Mouse (Mus musculus): ENCODE data around the gene Itm2b. TPM values are rescaled to one million over a fixed set of nuclear protein-coding genes. Genes with fewer than 3 reads are reported as not detected.

Itm2b gene
- 1,572 TPM for polyA plus RNA-seq (2014; fragmentation: Illumina TruSeq; extraction: RNeasy Lipid Tissue Mini Kit (QIAGEN cat#74804); ENCODE audit: low read depth, low replicate concordance)

DNA sequence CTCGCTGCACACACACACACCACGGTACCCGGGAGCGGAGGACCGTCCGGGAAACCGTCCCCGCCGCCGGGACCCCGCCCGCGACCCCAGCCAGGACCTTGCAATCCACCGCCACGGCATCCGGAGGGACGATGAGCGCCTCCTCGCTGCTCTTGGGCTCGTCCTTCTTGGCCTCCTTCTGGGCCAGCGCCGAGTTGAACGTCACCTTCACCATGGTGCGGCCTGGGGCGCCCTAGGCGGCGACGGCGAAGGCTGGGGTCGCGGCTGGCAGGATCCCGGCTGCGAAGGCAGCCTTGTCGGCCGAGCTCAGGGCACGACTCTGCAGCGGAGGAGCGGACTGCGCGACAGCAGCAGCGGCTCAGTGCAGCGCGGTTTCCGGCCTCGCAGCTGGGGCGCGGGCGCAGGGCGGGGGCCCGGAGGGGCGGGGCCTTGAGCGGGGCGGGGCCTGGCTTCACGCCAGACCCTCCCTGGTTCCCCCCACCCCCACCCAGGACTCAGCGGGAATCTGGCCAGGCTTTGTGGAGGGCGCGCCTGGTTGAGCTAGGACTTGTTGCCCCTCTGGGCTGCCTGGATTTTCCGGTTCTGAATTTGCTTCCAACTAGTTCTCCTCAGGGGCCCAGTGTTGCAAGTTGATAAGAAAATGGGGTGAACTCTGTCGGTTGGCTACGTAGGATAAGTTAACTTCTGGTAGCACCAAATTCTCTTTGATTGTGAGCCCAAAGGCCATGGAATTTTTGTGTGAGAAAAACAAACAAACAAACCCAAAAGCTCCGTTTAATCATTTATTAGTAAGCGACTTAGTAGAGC, at the start of gene Itm2b:
Gene Itm2b, minus strand, starts transcription at position 377 of the 807 bp plus-strand sequence.

GRCm38 (mm10) chr14:73325456-73326381, 59.4 kb downstream of the Itm2b start, which contains the start of gene Rb1:
Gene Rb1 (minus strand): TSS chr14:73325822.

Other genes starting within 250 kb of the Itm2b start
- 17.7 TPM for gene Lpar6, start 147.4 kb downstream of the Itm2b start, polyA plus RNA-seq (2014; fragmentation: Illumina TruSeq; extraction: RNeasy Lipid Tissue Mini Kit (QIAGEN cat#74804); ENCODE audit: low read depth, low replicate concordance)
- gene Rb1, start 59.5 kb downstream of the Itm2b start, polyA plus RNA-seq (2014; fragmentation: Illumina TruSeq; extraction: RNeasy Lipid Tissue Mini Kit (QIAGEN cat#74804); ENCODE audit: low read depth, low replicate concordance) = 12.6 TPM
- 16.5 TPM for gene Med4, start 124.7 kb upstream of the Itm2b start, polyA plus RNA-seq (2014; fragmentation: Illumina TruSeq; extraction: RNeasy Lipid Tissue Mini Kit (QIAGEN cat#74804); ENCODE audit: low read depth, low replicate concordance)
- gene Sucla2, start 140.0 kb upstream of the Itm2b start, polyA plus RNA-seq (2014; fragmentation: Illumina TruSeq; extraction: RNeasy Lipid Tissue Mini Kit (QIAGEN cat#74804); ENCODE audit: low read depth, low replicate concordance) = 419 TPM
- 1.5 TPM for gene Nudt15, start 163.0 kb upstream of the Itm2b start, polyA plus RNA-seq (2014; fragmentation: Illumina TruSeq; extraction: RNeasy Lipid Tissue Mini Kit (QIAGEN cat#74804); ENCODE audit: low read depth, low replicate concordance)